Mouse (Mus musculus): ENCODE data around the gene Tnpo2. TPM values are rescaled to one million over a fixed set of nuclear protein-coding genes. Genes with fewer than 3 reads are reported as not detected.

Tnpo2 gene
- polyA plus RNA-seq (2014; fragmentation: Nextera tagmentation; extraction: Ambion mirVana): 13.0 and 15.2 TPM in 2 replicates

DNA sequence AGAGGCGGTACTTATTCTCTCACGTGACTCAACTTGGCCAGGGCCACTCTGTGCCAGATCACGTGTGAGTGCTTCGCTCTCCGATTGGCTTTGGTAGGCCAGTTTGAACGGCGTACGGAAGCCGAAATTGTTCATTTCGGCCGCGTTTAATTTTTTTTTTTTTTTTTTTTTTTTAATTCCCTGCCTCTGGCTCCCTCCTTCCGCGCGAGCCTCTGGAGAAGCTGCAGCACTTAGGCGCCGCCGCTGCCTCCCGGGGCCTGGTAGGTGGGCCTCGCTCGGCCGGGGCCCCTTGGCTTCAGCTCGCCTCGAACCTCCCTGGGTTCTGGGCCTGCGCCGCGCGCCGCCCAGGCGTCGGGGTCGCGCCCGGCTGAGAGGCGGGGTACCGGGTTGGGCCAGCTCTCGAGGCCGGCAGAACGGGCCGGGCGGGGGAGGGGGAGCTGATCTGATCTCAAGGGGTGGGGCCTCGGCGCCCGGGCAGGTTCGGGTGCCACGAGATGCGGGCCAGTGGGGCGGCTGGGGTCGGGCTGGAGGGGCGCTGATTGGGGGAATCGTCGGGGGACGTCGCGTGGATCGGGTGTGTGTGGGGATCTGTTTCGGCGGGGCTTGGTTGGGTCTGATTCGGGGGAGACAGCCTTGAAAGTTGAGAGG lies at the start of gene Tnpo2:
Gene Tnpo2, plus strand, starts transcription at position 198 of the 648 bp plus-strand sequence.
- H3K36me3 ChIP-seq (ENCODE audit: control insufficient read depth, insufficient read depth, low read length): peaks cover 44% of the 10 kb centered on the region
- peaks cover 0 to 22% of the 10 kb centered on the region in 2 experiments; a peak in 3 of 4 replicates for H3K4me1 ChIP-seq (ENCODE audit: control insufficient read depth in 2 of 2, insufficient read depth in 2 of 2, low read length in 2 of 2)
- peak; percentile 92 for ATAC-seq (ENCODE audit: insufficient number of reproducible peaks, insufficient read depth, low FRiP score, low read depth)
- peak within 1 kb of the TSS; percentile 84 to 96 for H3K4me3 ChIP-seq (ENCODE audit: control insufficient read depth in 1 of 2, insufficient read depth in 1 of 2, low read depth in 1 of 2, low read length in 2 of 2)
- peak within 1 kb of the TSS; percentile 96 for H3K4me2 ChIP-seq (ENCODE audit: low read length)
- under 1% methylated on average over 59 of the region's 59 CpGs for WGBS
- H3K27me3 ChIP-seq (ENCODE audit: control insufficient read depth, insufficient read depth, low read length): no peaks in the 10 kb centered on the region
- H3K9ac ChIP-seq (ENCODE audit: low read length): peak within 1 kb of the TSS; percentile 92
- H3K9me3 ChIP-seq (ENCODE audit: control insufficient read depth, low read length): no peaks in the 10 kb centered on the region
- H3K27ac ChIP-seq (replicated peaks in 1 of 2; ENCODE audit: control insufficient read depth in 1 of 2, insufficient read depth in 1 of 2, low read depth in 2 of 2, low read length in 2 of 2): peak within 1 kb of the TSS; percentile 99

DNA sequence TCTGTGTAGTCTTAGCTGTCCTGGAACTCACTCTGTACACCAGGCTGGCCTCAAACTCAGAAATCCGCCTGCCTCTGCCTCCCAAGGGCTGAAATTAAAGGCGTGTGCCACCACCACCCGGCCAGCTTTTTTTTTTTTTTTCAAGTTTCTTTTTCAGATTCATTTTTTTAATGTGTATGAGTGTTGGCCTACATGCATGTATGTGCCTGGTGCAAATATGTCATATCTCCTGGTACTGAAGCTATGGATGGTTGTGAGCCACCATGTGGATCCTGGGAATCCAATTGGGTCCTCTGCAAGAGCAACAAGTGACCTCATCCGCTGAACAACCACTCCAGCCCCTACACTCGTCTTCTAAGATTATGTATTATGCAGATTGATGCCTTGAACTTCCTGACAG lies 49.3 kb upstream of the Tnpo2 start:
- H3K27ac ChIP-seq (replicated peaks in 1 of 2; ENCODE audit: control insufficient read depth in 1 of 2, insufficient read depth in 1 of 2, low read depth in 2 of 2, low read length in 2 of 2): no peak overlapping the region
- H3K36me3 ChIP-seq (ENCODE audit: control insufficient read depth, insufficient read depth, low read length): no peaks in the 10 kb centered on the region
- H3K4me3 ChIP-seq (ENCODE audit: control insufficient read depth in 1 of 2, insufficient read depth in 1 of 2, low read depth in 1 of 2, low read length in 2 of 2): no peak overlapping the region
- 0 out of 2 replicates have a peak, but pooled peaks cover 3% of the 10 kb centered on the region for H3K27me3 ChIP-seq (ENCODE audit: control insufficient read depth, insufficient read depth, low read length)
- H3K9me3 ChIP-seq (ENCODE audit: control insufficient read depth, low read length): no peaks in the 10 kb centered on the region
- peaks cover 17 to 30% of the 10 kb centered on the region in 2 experiments; a peak in 3 of 4 replicates for H3K4me1 ChIP-seq (ENCODE audit: control insufficient read depth in 2 of 2, insufficient read depth in 2 of 2, low read length in 2 of 2)
- 80% methylated on average over 5 of the region's 5 CpGs for WGBS
- no peak for ATAC-seq (ENCODE audit: insufficient number of reproducible peaks, insufficient read depth, low FRiP score, low read depth)
- no peak overlapping the region for H3K9ac ChIP-seq (ENCODE audit: low read length)
- H3K4me2 ChIP-seq (ENCODE audit: low read length): no peak overlapping the region

DNA sequence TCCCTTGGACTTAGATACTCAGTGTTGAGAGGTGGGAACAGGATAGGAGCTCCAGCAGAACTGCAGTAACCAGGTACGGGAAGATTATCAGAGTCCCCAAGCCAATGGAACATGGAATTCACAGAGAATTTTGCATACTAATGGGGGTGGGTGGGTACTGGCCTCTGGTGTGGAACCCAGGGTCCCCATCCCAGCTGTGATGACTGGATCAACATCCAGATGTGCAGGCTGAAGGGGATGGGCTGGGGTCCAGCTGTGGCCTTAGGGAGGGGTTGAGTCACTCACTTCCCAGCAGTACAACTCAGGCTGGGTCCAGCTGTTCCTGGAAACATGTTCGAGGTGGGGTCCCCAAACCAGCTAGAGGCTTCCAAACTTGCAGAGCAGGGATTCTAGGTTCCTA lies 48.8 kb upstream of the Tnpo2 start:
- Histone ChIP-seq H3K4me2 (ENCODE audit: low read length) (no peak overlapping the region), H3K9ac (ENCODE audit: low read length) (no peak overlapping the region), H3K4me1 (ENCODE audit: control insufficient read depth in 2 of 2, insufficient read depth in 2 of 2, low read length in 2 of 2) (peaks cover 16 to 30% of the 10 kb centered on the region in 2 experiments; a peak in 3 of 4 replicates), H3K27me3 (ENCODE audit: control insufficient read depth, insufficient read depth, low read length) (0 out of 2 replicates have a peak, but pooled peaks cover 3% of the 10 kb centered on the region), H3K36me3 (ENCODE audit: control insufficient read depth, insufficient read depth, low read length) (no peaks in the 10 kb centered on the region), H3K27ac (replicated peaks in 1 of 2; ENCODE audit: control insufficient read depth in 1 of 2, insufficient read depth in 1 of 2, low read depth in 2 of 2, low read length in 2 of 2) (no peak overlapping the region), H3K9me3 (ENCODE audit: control insufficient read depth, low read length) (no peaks in the 10 kb centered on the region), H3K4me3 (ENCODE audit: control insufficient read depth in 1 of 2, insufficient read depth in 1 of 2, low read depth in 1 of 2, low read length in 2 of 2) (no peak overlapping the region)
- 56% methylated on average over 2 of the region's 2 CpGs for WGBS
- ATAC-seq (ENCODE audit: insufficient number of reproducible peaks, insufficient read depth, low FRiP score, low read depth): no peak

- Histone ChIP-seq H3K4me3 (ENCODE audit: control insufficient read depth in 1 of 2, insufficient read depth in 1 of 2, low read depth in 1 of 2, low read length in 2 of 2) (0 out of 4 replicates have a peak overlapping the region, but pooled peaks of 1 of the 2 experiments have one; percentile 55), H3K4me2 (ENCODE audit: low read length) (peak overlapping the region; percentile 91), H3K9ac (ENCODE audit: low read length) (no peak overlapping the region; the same call in 1 of the 2 replicates), H3K27me3 (ENCODE audit: control insufficient read depth, insufficient read depth, low read length) (peaks cover 6% of the 10 kb centered on the region; the same call in 1 of the 2 replicates), H3K27ac (replicated peaks in 1 of 2; ENCODE audit: control insufficient read depth in 1 of 2, insufficient read depth in 1 of 2, low read depth in 2 of 2, low read length in 2 of 2) (no peak overlapping the region), H3K9me3 (ENCODE audit: control insufficient read depth, low read length) (no peaks in the 10 kb centered on the region), H3K36me3 (ENCODE audit: control insufficient read depth, insufficient read depth, low read length) (no peaks in the 10 kb centered on the region), H3K4me1 (ENCODE audit: control insufficient read depth in 2 of 2, insufficient read depth in 2 of 2, low read length in 2 of 2) (peaks cover 16 to 30% of the 10 kb centered on the region in 2 experiments; a peak in 3 of 4 replicates)
- ATAC-seq (ENCODE audit: insufficient number of reproducible peaks, insufficient read depth, low FRiP score, low read depth): no peak
- 18% methylated on average over 15 of the region's 15 CpGs for WGBS
Measured at GRCm38 (mm10) chr8:84989311-84989731, 47.4 kb upstream of the Tnpo2 start.

DNA sequence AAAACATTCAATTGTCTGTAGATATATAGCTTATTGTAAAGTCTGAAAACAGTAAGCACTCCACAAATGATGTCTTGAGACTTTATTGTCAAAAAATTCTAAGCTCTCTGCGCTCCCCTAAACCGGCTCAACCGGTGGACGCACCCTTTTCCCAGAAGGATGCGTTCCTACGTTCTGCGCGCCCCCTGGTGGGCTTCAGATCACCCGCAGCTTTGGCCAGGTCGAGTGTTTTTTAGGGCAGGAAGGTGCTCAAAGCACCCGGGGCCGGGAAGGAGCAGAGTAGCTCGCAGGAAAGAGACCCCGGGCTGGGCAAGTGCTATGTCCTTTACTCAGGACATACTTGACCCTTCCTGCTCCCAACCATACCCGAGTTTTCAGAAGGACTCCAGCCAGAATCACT lies 46.9 kb upstream of the Tnpo2 start:
- H3K27ac ChIP-seq (replicated peaks in 1 of 2; ENCODE audit: control insufficient read depth in 1 of 2, insufficient read depth in 1 of 2, low read depth in 2 of 2, low read length in 2 of 2): peak overlapping the region; percentile 54 to 65
- peak overlapping the region; percentile 54 to 55 for H3K4me3 ChIP-seq (ENCODE audit: control insufficient read depth in 1 of 2, insufficient read depth in 1 of 2, low read depth in 1 of 2, low read length in 2 of 2)
- ATAC-seq (ENCODE audit: insufficient number of reproducible peaks, insufficient read depth, low FRiP score, low read depth): peak; percentile 55
- no peaks in the 10 kb centered on the region for H3K36me3 ChIP-seq (ENCODE audit: control insufficient read depth, insufficient read depth, low read length)
- peaks cover 9% of the 10 kb centered on the region for H3K27me3 ChIP-seq (ENCODE audit: control insufficient read depth, insufficient read depth, low read length)
- H3K9me3 ChIP-seq (ENCODE audit: control insufficient read depth, low read length): no peaks in the 10 kb centered on the region
- H3K9ac ChIP-seq (ENCODE audit: low read length): peak overlapping the region; percentile 81
- H3K4me2 ChIP-seq (ENCODE audit: low read length): peak overlapping the region; percentile 91
- H3K4me1 ChIP-seq (ENCODE audit: control insufficient read depth in 2 of 2, insufficient read depth in 2 of 2, low read length in 2 of 2): peaks cover 14 to 26% of the 10 kb centered on the region in 2 experiments; a peak in 3 of 4 replicates
- under 1% methylated on average over 15 of the region's 15 CpGs for WGBS

GRCm38 (mm10) chr8:84990349-84990748 lies 46.4 kb upstream of the Tnpo2 start, which contains the start of gene Hook2:
Hook2 (plus strand) TSS chr8:84990603.
- peak; percentile 86 for ATAC-seq (ENCODE audit: insufficient number of reproducible peaks, insufficient read depth, low FRiP score, low read depth)
- peak within 1 kb of the TSS; percentile 55 to 59 for H3K4me3 ChIP-seq (ENCODE audit: control insufficient read depth in 1 of 2, insufficient read depth in 1 of 2, low read depth in 1 of 2, low read length in 2 of 2)
- peak within 1 kb of the TSS; percentile 81 for H3K9ac ChIP-seq (ENCODE audit: low read length)
- H3K4me2 ChIP-seq (ENCODE audit: low read length): peak within 1 kb of the TSS; percentile 91
- peaks cover 13% of the 10 kb centered on the region for H3K27me3 ChIP-seq (ENCODE audit: control insufficient read depth, insufficient read depth, low read length)
- H3K4me1 ChIP-seq (ENCODE audit: control insufficient read depth in 2 of 2, insufficient read depth in 2 of 2, low read length in 2 of 2): peaks cover 10 to 20% of the 10 kb centered on the region in 2 experiments; a peak in 3 of 4 replicates
- H3K27ac ChIP-seq (replicated peaks in 1 of 2; ENCODE audit: control insufficient read depth in 1 of 2, insufficient read depth in 1 of 2, low read depth in 2 of 2, low read length in 2 of 2): peak within 1 kb of the TSS; percentile 54 to 65
- H3K36me3 ChIP-seq (ENCODE audit: control insufficient read depth, insufficient read depth, low read length): no peaks in the 10 kb centered on the region
- no peaks in the 10 kb centered on the region for H3K9me3 ChIP-seq (ENCODE audit: control insufficient read depth, low read length)
- under 1% methylated on average over 28 of the region's 28 CpGs for WGBS

- H3K4me3 ChIP-seq (ENCODE audit: control insufficient read depth in 1 of 2, insufficient read depth in 1 of 2, low read depth in 1 of 2, low read length in 2 of 2): peak overlapping the region; percentile 55 to 59
- peak; percentile 55 for ATAC-seq (ENCODE audit: insufficient number of reproducible peaks, insufficient read depth, low FRiP score, low read depth)
Measured at GRCm38 (mm10) chr8:84990836-84991235, 45.9 kb upstream of the Tnpo2 start.

More at GRCm38 (mm10) chr8:84990836-84991235, 45.9 kb upstream of the Tnpo2 start:
- peaks cover 9 to 17% of the 10 kb centered on the region in 2 experiments; a peak in 3 of 4 replicates for H3K4me1 ChIP-seq (ENCODE audit: control insufficient read depth in 2 of 2, insufficient read depth in 2 of 2, low read length in 2 of 2)
- H3K9me3 ChIP-seq (ENCODE audit: control insufficient read depth, low read length): no peaks in the 10 kb centered on the region
- 1% methylated on average over 15 of the region's 15 CpGs for WGBS
- H3K27ac ChIP-seq (replicated peaks in 1 of 2; ENCODE audit: control insufficient read depth in 1 of 2, insufficient read depth in 1 of 2, low read depth in 2 of 2, low read length in 2 of 2): no peak overlapping the region
- H3K36me3 ChIP-seq (ENCODE audit: control insufficient read depth, insufficient read depth, low read length): no peaks in the 10 kb centered on the region
- peak overlapping the region; percentile 91 for H3K4me2 ChIP-seq (ENCODE audit: low read length)
- H3K27me3 ChIP-seq (ENCODE audit: control insufficient read depth, insufficient read depth, low read length): peaks cover 18% of the 10 kb centered on the region
- H3K9ac ChIP-seq (ENCODE audit: low read length): peak overlapping the region; percentile 81

Measured in heart, embryonic 14.5 days (tissue).